Mouse (Mus musculus) urinary bladder, postnatal 25 days (tissue): ENCODE measurements around the gene Atf1.

ENCODE experiments used
- DNase-seq: peaks from one replicate; pipeline ENCODE4 v3.0.0; 2022; ENCODE audit warnings: low spot score

Gene Atf1

DNA sequence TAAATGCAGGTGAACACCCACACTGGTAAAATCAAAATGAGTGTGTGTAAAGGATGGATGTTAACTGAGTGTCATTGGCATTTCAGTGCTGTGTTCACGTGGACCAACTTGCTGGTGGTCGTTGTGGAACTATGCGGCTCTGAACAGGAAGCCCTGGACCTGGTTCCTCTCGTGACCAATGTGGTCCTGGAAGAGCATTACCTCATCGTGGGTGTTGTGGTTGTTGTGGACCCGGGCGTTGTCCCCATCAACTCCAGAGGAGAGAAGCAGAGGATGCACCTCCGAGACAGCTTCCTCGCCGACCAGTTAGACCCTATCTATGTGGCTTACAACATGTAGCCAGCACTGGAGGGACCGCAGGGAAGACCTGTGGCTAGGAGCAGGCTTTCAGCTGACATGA, 12.5 kb upstream of the Atf1 start:
- DNase-seq, result no peak

DNA sequence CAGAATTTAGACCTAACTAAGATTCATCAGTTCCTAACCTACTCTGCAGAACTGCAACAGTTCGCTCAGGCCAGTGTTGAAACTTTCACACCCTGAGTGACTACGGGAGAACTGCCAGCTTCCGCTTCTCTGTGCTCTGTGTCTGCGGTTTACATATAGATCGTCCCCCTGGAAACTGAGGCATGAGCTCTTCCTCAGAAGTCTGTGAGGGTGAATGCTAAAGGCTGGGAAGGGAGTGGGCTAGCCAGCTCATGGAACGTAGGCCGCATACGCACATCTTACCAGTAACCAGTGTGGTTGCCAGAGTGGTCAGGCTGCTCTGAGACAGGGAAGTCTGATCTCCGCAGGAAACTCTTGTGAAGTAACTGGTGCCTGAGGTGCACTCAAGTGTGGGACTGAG, 11.4 kb upstream of the Atf1 start:
- no peak for DNase-seq

DNA sequence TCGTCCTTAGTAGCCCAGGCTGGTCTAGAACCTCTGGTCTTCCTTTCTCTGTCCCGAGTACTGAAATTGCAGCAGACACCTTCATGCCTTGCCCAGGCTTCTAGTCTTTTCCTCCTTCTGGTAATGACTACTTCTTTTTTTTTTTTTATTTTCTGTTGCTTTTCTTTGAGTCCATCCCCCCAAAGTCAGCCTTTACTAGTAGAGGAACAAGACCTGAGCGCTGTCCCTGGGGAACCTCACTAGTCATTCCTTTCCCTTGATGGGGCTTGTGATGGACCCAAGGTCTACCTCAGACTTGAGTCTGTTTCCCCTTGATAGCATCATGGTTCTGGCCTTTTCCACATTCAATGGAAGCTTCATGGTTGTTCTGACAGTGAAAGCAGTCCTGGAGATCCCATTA, 9.6 kb upstream of the Atf1 start:
- no peak for DNase-seq

DNA sequence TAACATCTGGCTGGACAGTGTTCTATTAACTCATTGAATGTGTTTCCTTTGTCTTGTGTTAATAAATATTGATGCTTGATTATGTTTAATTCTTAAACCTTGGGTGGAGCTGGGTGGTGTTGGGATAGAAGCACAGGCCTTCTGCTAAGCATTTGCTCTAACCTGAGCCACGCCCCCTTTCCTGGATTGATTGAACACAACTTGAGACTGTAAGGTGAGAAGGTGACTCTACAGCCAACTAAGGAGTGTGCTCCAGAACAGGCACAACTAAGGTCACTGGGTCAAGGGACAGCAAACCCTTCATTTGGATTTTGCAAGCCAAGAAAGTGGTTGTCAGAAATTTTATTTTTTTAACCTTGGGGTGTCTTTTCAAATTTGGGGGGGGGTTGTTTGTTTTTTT, 8.2 kb upstream of the Atf1 start:
- no peak for DNase-seq

GRCm38 (mm10) chr15:100220916-100221315, 6.7 kb upstream of the Atf1 start:
- DNase-seq, result no peak

- DNase-seq, result no peak
These were observed 2.2 kb upstream of the Atf1 start for GRCm38 (mm10) chr15:100225381-100225780.

DNA sequence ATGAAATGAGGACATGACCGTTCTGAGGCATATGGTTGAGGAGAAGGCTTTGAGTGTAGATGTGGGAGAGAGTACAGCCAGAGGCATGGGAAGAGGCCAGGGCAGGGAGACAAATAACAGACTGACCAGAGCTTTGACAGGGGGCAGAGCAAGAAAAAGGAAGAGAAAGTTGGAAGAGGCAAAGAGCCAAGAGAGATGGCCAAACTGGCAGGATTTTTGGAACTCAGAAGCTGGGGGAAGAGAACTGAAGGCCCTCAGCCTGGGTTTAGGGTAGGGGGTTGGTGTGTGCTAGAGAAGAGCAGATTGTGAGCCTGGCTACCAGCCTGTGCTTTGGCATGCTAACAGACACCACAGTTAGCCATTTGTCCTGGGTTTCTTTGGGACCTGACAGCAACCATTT, 1.7 kb upstream of the Atf1 start:
- DNase-seq, result no peak

DNA sequence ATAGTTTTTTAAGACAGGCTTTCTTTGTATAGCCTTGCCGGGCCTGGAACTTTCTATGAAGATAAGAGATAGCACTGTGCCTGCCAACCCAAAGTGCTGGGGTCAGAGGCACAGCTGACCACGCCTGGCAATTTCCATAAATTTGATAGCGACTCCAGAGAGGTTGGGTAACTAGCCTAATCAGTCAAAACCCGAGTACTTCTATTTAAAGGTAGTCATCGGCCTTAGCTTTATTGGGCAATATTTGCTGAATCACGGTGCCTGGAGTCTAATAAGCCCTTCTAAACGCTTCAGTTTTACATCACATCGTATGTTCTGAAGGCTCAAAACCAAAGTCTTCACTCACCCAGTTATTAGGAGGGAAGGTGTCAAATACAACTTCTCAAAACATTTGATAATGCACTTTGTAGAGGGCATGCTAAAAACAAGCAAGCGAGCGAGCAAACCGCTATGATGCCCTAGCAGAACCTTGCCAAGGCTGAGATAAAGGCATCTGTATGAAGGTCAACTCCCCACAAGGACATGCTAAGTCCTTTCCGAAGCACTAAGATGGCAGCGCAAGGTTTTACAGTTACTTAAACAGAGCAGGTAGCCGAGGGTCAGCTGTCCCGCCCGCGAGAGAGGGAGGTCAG, 472 bp upstream of the Atf1 start:
- no peak for DNase-seq

- DNase-seq, result no peak
These were observed 1.1 kb downstream of the Atf1 start for GRCm38 (mm10) chr15:100228535-100229336.

GRCm38 (mm10) chr15:100230655-100231054, 3.0 kb downstream of the Atf1 start:
- no peak for DNase-seq

DNA sequence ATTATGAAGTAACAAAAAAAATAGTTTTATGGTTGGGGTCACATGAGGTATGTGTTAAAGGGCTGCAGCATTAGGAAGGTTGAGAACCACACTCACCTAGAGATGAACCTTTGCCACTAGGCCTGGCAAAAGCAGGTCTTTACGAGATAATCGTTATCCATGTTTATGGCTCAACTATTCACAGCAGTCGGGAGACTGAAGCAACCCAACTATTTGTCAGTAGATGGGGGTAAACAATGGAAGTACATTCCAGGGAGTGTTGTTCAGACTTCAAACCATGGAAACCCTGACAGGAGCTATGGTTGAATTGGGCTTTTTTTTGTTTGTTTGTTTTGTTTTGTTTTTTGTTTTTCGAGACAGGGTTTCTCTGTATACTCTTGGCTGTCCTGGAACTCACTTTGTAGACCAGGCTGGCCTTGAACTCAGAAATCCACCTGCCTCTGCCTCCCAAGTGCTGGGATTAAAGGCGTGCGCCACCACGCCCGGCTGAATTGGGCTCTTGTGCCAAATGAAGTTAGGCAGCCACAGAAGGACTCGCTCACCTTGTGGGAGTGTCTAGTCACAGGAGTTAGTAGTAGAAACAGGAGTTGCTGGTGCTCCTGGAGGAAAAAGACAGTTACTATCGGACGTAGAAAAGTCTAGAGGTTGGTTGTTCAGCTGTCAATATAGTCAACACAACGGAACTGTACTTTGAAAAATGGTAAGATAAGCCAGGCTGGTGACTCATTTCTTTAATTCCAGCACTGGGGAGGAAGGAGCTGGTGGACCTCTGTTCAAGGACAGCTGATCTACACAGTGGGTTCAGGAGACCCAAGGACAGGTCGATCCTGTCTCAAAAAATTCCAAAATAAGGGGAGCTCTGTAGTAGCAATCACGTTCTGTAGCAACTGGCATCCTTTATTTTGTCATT, 4.3 kb downstream of the Atf1 start:
- no peak for DNase-seq

DNA sequence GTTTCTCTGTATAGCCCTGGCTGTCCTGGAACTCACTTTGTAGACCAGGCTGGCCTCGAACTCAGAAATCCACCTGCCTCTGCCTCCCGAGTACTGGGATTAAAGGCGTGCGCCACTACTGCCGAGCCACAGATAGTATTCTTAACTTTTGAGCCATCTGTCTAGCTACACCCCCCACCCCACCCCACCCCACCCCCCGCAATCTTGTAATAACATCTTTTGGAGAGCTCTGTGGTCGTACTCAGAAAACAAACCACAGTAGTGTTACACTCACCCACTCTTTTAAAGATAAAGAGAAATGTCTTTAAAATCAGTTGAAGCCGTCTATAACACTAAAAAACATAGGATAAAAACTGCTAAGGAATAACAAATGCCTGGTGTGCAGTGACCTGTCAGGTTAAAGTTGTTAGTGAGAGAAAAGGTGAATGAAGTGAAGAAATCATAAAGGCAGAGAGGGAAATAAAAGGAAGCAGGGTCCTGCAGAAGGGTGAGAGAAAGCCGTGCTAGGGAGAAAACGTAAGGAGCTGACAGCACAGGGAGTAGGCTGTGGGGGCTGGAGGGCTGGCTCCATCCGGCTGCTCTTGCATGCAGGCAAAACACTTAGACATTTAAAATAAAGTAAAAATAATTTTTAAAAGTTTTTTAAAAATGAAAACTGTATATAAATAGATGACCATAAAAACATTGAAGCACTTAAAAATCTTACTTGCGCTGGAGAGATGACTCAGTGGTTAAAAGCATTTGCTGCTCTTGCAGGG, 7.8 kb downstream of the Atf1 start:
- no peak for DNase-seq

GRCm38 (mm10) chr15:100236952-100237351, 9.3 kb downstream of the Atf1 start:
- no peak for DNase-seq

DNA sequence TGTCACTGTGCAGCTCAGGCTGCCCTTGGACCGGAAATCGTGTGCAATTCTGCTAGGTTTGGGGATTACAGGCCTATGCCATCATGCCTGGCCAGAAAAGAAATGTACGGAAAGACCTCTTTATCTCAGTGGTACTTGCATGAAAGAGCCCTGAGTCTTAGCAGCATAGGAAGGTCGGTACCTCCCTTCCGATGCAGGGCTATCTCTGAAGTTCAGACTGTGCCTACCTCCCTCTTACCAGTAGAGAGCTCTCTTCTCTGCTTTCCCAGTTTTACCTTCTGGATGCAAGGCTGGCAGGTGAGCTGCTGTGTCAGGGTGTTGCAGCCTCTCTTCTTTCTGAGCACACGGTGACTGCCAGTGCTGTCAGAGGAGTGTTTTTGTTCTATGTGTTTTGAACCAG, 14.2 kb downstream of the Atf1 start:
- DNase-seq, result no peak

- no peak for DNase-seq
These were observed 18.3 kb downstream of the Atf1 start for GRCm38 (mm10) chr15:100245951-100246350.

DNA sequence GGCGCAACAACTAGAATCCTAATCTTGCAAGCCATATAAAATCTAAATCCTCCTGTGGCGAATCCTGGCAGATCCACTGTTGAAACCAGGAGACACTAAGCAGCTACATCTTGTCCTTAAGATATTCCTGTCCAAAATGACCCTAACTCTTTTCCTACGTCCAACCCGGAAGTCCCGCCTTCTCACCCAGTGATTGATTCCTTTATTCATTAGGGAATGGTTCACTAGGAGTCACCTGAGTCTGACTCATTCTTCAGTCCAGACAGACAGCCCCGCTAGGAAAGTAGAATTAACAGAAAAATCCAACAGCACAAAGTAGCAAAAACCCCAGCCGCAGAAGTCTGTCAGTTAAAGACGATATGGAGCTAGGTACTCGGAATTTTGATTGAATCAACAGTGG, 19.7 kb downstream of the Atf1 start:
- DNase-seq, result no peak

DNA sequence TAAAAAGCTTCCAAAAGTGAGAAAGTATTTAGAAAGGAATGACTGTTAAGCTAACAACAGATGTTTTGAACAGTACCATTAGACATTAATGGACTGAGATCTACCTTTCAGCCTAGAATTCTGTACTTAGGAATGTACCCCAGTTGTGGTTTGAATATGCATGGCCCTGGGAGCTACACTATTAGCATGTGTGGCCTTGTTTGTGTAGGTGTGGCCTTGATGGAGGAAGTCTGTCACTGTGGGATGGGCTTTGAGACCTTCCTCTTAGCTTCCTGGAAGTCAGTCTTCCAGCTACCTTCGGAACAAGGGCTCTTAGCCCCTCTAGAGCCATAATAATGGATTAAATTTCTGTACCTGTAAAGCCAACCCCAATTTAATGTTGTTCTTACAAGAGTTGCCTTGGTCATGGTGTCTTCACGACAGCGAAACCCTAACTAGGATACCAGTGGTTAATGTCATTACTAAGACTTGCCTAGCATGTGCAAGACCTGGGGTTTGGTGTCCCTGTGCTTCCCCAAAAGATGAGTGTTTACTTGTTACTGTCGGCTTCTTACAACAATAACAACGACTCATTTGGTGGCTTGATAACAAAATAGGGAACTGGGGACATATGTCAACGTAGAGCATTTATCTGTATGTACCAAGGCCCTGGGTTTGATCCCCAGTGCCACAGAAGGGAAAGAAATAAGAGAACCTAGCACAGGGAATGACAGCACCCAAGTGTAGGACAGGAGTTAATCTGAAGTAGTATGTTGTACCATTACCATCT, 21.2 kb downstream of the Atf1 start:
- DNase-seq, result no peak

GRCm38 (mm10) chr15:100251153-100251780, 23.6 kb downstream of the Atf1 start:
- no peak for DNase-seq

GRCm38 (mm10) chr15:100256386-100256785, 28.8 kb downstream of the Atf1 start:
- no peak for DNase-seq

- DNase-seq, result no peak
These were observed 29.7 kb downstream of the Atf1 start for GRCm38 (mm10) chr15:100257305-100257704.
